Mouse (Mus musculus): ENCODE results near the gene Foxp1.

DNA sequence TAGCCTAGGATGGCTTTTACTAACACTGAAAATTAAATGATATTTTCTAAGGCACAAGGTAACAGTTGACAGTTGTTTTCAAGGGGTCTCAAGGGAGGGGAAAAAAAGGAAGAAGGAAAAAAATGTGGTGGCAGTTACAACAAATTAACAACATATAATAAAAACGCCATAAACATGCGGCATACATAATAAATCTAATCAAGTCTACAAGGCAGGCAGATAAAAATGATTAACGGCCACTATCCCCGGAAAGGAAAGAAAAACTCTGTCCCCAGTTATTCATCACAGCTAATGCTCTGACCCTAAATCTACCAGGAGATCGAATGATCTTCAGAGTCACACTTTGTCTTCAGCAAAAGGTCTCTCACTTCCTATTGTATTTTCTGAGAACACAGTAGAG, 186.3 kb downstream of the Foxp1 start:
- no peak for TF ChIP-seq GATA1 (IDR thresholded peaks at IDR 0.05; ENCODE audit: borderline replicate concordance, low read length)
- TF ChIP-seq FLI1 (IDR thresholded peaks at IDR 0.05; ENCODE audit: low read length), result no peak
